In genomic region chr4:23982790-23983451, GRCm38 (mm10) we compare ENCODE assay signal across 8 mouse cellular contexts.
DNase-seq lines count a peak whose midpoint lies in the region; ATAC-seq and TF ChIP-seq lines count a peak whose summit lies in the region.

No protein-coding gene starts in this region.

- peak overlapping the region; percentile 36; the same call in 1 of the 2 replicates for H3K27ac ChIP-seq in layer of hippocampus, adult 2 months
- peak overlapping the region; percentile 80 for H3K27ac ChIP-seq in neural tube, embryonic 12.5 days

- no peak for DNase-seq in cerebellum, postnatal 36 days
- peak; percentile 3 for DNase-seq in WW6 (ENCODE audit: low read depth, low spot score)
- no peak for DNase-seq in layer of hippocampus, adult 2 months (ENCODE audit: low spot score in 2 of 2)

- peak overlapping the region; percentile 47; the same call in 1 of the 2 replicates for H3K9ac ChIP-seq in neural tube, embryonic 12.5 days

- peak overlapping the region; percentile 28; the same call in 1 of the 2 replicates for H3K4me3 ChIP-seq in layer of hippocampus, adult 2 months
- no peak overlapping the region for H3K4me3 ChIP-seq in neural tube, embryonic 12.5 days

- WGBS in neural tube, embryonic 12.5 days: 20% methylated on average over 13 of the region's 13 CpGs

- peak overlapping the region; percentile 53 for H3K4me2 ChIP-seq in neural tube, embryonic 12.5 days (replicated peaks)

- 0 out of 2 replicates have a peak, but pooled peaks have one; percentile 10 for ATAC-seq in cerebellum, adult (ENCODE audit: insufficient number of reproducible peaks, low FRiP score, low TSS enrichment)
- ATAC-seq in frontal cortex, adult (ENCODE audit: low TSS enrichment): peak; percentile 91
- peak; percentile 97 for ATAC-seq in neural tube, embryonic 12.5 days (ENCODE audit: low FRiP score, low read depth)
- ATAC-seq in megakaryocyte progenitor cell, adult 5-6 weeks (replicated peaks; ENCODE audit: poor library complexity): no peak
- ATAC-seq in erythroid progenitor cell, adult 5-6 weeks (replicated peaks; ENCODE audit: low FRiP score, poor library complexity, severe bottlenecking): no peak

- H3K9me3 ChIP-seq in neural tube, embryonic 12.5 days: no peaks in the 10 kb centered on the region

- peaks cover 10% of the 10 kb centered on the region; the same call in 1 of the 2 replicates for H3K4me1 ChIP-seq in neural tube, embryonic 12.5 days

- H3K36me3 ChIP-seq in neural tube, embryonic 12.5 days: no peaks in the 10 kb centered on the region

- no peak for TF ChIP-seq CTCF in layer of hippocampus, adult 2 months (conservative IDR thresholded peaks at IDR 0.05)

- H3K27me3 ChIP-seq in neural tube, embryonic 12.5 days (replicated peaks): no peaks in the 10 kb centered on the region

Comparison
In these comparisons a context has a peak if more than half of its experiments do, and no peak if none do; other contexts are left out.
1. ATAC-seq: peak in cerebellum, adult (single experiment), frontal cortex, adult (single experiment) and neural tube, embryonic 12.5 days (single experiment); none in megakaryocyte progenitor cell, adult 5-6 weeks (single experiment) and erythroid progenitor cell, adult 5-6 weeks (single experiment).